Comparison of ENCODE assay signal across 12 mouse cellular contexts in the genomic region with DNA sequence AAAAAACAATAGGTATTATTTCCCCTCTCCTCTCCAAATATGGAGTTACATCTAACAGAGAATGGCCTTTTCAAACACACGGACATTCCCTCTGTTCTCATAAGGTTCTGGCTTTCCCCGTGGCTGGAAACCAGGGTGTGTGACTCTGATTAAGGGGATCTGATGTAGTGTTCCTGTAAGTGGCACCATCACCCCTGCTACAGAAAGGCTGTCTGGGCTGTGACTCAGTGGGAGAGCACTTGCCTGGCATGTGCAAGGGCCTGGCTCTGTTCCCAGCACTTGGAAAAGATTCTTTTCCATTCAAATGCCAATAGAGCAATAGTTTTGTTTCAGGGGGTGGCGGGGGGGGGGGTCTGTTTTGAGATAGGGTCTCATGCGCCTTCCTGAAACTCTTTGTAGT.
DNase-seq lines count a peak whose midpoint lies in the region; ATAC-seq and TF ChIP-seq lines count a peak whose summit lies in the region.
"Had no signal": no experiment of that assay in that cellular context is flagged by ENCODE, and none has a peak within 500 bp of the region (broad histone marks: within the 10 kb centered on the region; RNA-seq: fewer than 3 reads in every experiment).

No protein-coding gene starts in this region.

- no peak for TF ChIP-seq POLR2A in limb, embryonic 14.5 days (IDR thresholded peaks at IDR 0.05; ENCODE audit: borderline replicate concordance, extremely low read depth, insufficient read depth, insufficient read length)

- WGBS in heart, embryonic 14.5 days, result 54% methylated on average over 4 of the region's 4 CpGs
- 56% methylated on average over 4 of the region's 4 CpGs for WGBS in lung, postnatal 0 days
- WGBS in limb, embryonic 14.5 days, result 69% methylated on average over 4 of the region's 4 CpGs

- no peak for ATAC-seq in heart, embryonic 14.5 days (ENCODE audit: insufficient number of reproducible peaks, insufficient read depth, low FRiP score, low read depth)
- no peak for ATAC-seq in lung, postnatal 0 days
- no peak for ATAC-seq in limb, embryonic 14.5 days (ENCODE audit: low FRiP score, low read depth)
- ATAC-seq: midbrain, embryonic 13.5 days had no signal

- H3K9me3 ChIP-seq in heart, embryonic 14.5 days (ENCODE audit: control insufficient read depth, low read length), result no peaks in the 10 kb centered on the region
- no peaks in the 10 kb centered on the region for H3K9me3 ChIP-seq in lung, postnatal 0 days (ENCODE audit: low read length)
- no peaks in the 10 kb centered on the region for H3K9me3 ChIP-seq in limb, embryonic 14.5 days (ENCODE audit: control insufficient read depth, low read length)
- H3K9me3 ChIP-seq: lung, embryonic 15.5 days; midbrain, embryonic 13.5 days had no signal

- TF ChIP-seq CTCF in lung, postnatal 0 days (IDR thresholded peaks at IDR 0.05), result no peak

- intact Hi-C loops in heart, postnatal 10 days (cut with DNase I), result no loop called here

- DNase-seq in adrenal gland, adult (ENCODE audit: inconsistent age in 2 of 2, low spot score in 1 of 2), result peak; percentile 61 to 86
- DNase-seq in adrenal gland, postnatal 4 days (ENCODE audit: low spot score in 2 of 2), result no peak
- no peak for DNase-seq in heart, postnatal 10 days
- peak; percentile 52 for DNase-seq in lung, postnatal 36 days
- DNase-seq in lung, postnatal 0 days (ENCODE audit: low spot score), result no peak
- no peak for DNase-seq in limb, embryonic 14.5 days (ENCODE audit: low spot score)
- no peak for DNase-seq in cerebellum, postnatal 4 days (ENCODE audit: low spot score in 2 of 2)
- DNase-seq: layer of hippocampus, postnatal 36 days; liver had no signal

- no peak overlapping the region for H3K9ac ChIP-seq in heart, embryonic 14.5 days (ENCODE audit: low read length)
- H3K9ac ChIP-seq in lung, postnatal 0 days (replicated peaks; ENCODE audit: low read depth), result no peak overlapping the region
- no peak overlapping the region for H3K9ac ChIP-seq in limb, embryonic 14.5 days (ENCODE audit: low read depth, low read length, severe bottlenecking)
- H3K9ac ChIP-seq: lung, embryonic 15.5 days; midbrain, embryonic 13.5 days had no signal

- peaks cover 39% of the 10 kb centered on the region for H3K36me3 ChIP-seq in heart, embryonic 14.5 days (ENCODE audit: control insufficient read depth, insufficient read depth, low read length)
- no peaks in the 10 kb centered on the region for H3K36me3 ChIP-seq in lung, postnatal 0 days (ENCODE audit: insufficient read depth, low read length)
- peaks cover 40% of the 10 kb centered on the region for H3K36me3 ChIP-seq in limb, embryonic 14.5 days (ENCODE audit: control insufficient read depth, insufficient read depth, low read length)
- H3K36me3 ChIP-seq: lung, embryonic 15.5 days; midbrain, embryonic 13.5 days had no signal

- no peak for TF ChIP-seq EP300 in lung, postnatal 0 days (IDR thresholded peaks at IDR 0.05)

- no peak overlapping the region for H3K4me3 ChIP-seq in heart, embryonic 14.5 days (ENCODE audit: control insufficient read depth in 1 of 2, insufficient read depth in 1 of 2, low read depth in 1 of 2, low read length in 2 of 2)
- no peak overlapping the region for H3K4me3 ChIP-seq in lung, postnatal 0 days (ENCODE audit: low read depth, low read length)
- no peak overlapping the region for H3K4me3 ChIP-seq in limb, embryonic 14.5 days (replicated peaks; ENCODE audit: low read length)
- H3K4me3 ChIP-seq: lung, embryonic 15.5 days; midbrain, embryonic 13.5 days had no signal

- H3K27me3 ChIP-seq in heart, embryonic 14.5 days (ENCODE audit: control insufficient read depth, insufficient read depth, low read length), result no peaks in the 10 kb centered on the region
- H3K27me3 ChIP-seq in lung, postnatal 0 days (replicated peaks; ENCODE audit: insufficient read depth, low read length), result no peaks in the 10 kb centered on the region
- H3K27me3 ChIP-seq in limb, embryonic 14.5 days (ENCODE audit: control insufficient read depth, insufficient read depth, low read length), result no peaks in the 10 kb centered on the region
- H3K27me3 ChIP-seq: midbrain, embryonic 13.5 days had no signal

- H3K4me2 ChIP-seq in heart, embryonic 14.5 days (ENCODE audit: low read length), result no peak overlapping the region
- no peak overlapping the region for H3K4me2 ChIP-seq in lung, postnatal 0 days (replicated peaks; ENCODE audit: low read depth, low read length)
- no peak overlapping the region for H3K4me2 ChIP-seq in limb, embryonic 14.5 days (replicated peaks; ENCODE audit: low read depth, low read length, severe bottlenecking)
- H3K4me2 ChIP-seq: lung, embryonic 15.5 days; midbrain, embryonic 13.5 days had no signal

- peaks cover 41 to 51% of the 10 kb centered on the region in 2 experiments for H3K4me1 ChIP-seq in heart, embryonic 14.5 days (ENCODE audit: control insufficient read depth in 2 of 2, insufficient read depth in 2 of 2, low read length in 2 of 2)
- H3K4me1 ChIP-seq in lung, postnatal 0 days (ENCODE audit: insufficient read depth, low read depth, low read length), result peaks cover 7% of the 10 kb centered on the region; the same call in 1 of the 2 replicates
- H3K4me1 ChIP-seq in limb, embryonic 14.5 days (ENCODE audit: control insufficient read depth, insufficient read depth, low read length), result peaks cover 27% of the 10 kb centered on the region

- peak overlapping the region; percentile 37 to 40; a peak in 3 of 4 replicates for H3K27ac ChIP-seq in heart, embryonic 14.5 days (replicated peaks in 1 of 2; ENCODE audit: control insufficient read depth in 1 of 2, insufficient read depth in 1 of 2, low read depth in 2 of 2, low read length in 2 of 2)
- H3K27ac ChIP-seq in lung, postnatal 0 days (ENCODE audit: low read length), result no peak overlapping the region
- H3K27ac ChIP-seq in limb, embryonic 14.5 days (replicated peaks; ENCODE audit: low read depth, low read length), result 0 out of 2 replicates have a peak overlapping the region, but pooled peaks have one; percentile 35
- H3K27ac ChIP-seq: lung, embryonic 15.5 days; midbrain, embryonic 13.5 days had no signal

Comparison
In these comparisons a context has a peak if more than half of its experiments do, and no peak if none do; other contexts are left out.
1. DNase-seq: peak in adrenal gland, adult (2 of 2) and lung, postnatal 36 days (single experiment); none in adrenal gland, postnatal 4 days (0 of 2), heart, postnatal 10 days (0 of 2), lung, postnatal 0 days (single experiment), limb, embryonic 14.5 days (single experiment) and cerebellum, postnatal 4 days (0 of 2).